Mouse (Mus musculus) B cell, adult 2 months (primary cell): Measurements from ENCODE around the gene Urb2.
"Not testable (repeated sequence)": the region's sequence is repeated elsewhere in the genome, so short reads cannot be mapped to it uniquely, and the experiment has no call there.

Experiments used
- DNase-seq, 2 experiments: peaks; one replicate each; pipeline ENCODE4 v3.0.0; 2022

Urb2 gene

GRCm38 (mm10) chr8:124019782-124020181 is 1.5 kb upstream of the Urb2 start:
- DNase-seq = peak; percentile 32 to 38

- peak; percentile 69 to 75 for DNase-seq
Measured at GRCm38 (mm10) chr8:124020439-124021236, 670 bp upstream of the Urb2 start.

GRCm38 (mm10) chr8:124026265-124026664 is 5.0 kb downstream of the Urb2 start:
- not testable (repeated sequence) for DNase-seq

- DNase-seq = no peak
Measured at GRCm38 (mm10) chr8:124027831-124028230, 6.5 kb downstream of the Urb2 start.

- peak in 1 of 2 experiments; percentile 10 for DNase-seq
Measured at GRCm38 (mm10) chr8:124033400-124033799, 12.1 kb downstream of the Urb2 start.

- no peak for DNase-seq
Measured at GRCm38 (mm10) chr8:124038121-124038520, 16.8 kb downstream of the Urb2 start.

GRCm38 (mm10) chr8:124039351-124039750 is 18.0 kb downstream of the Urb2 start:
- DNase-seq = no peak

GRCm38 (mm10) chr8:124042201-124042600 is 20.9 kb downstream of the Urb2 start:
- no peak for DNase-seq

GRCm38 (mm10) chr8:124044421-124044820 is 23.1 kb downstream of the Urb2 start:
- DNase-seq = no peak

- DNase-seq = no peak
Measured at GRCm38 (mm10) chr8:124044931-124045330, 23.6 kb downstream of the Urb2 start.

- DNase-seq = no peak
Measured at GRCm38 (mm10) chr8:124045856-124046255, 24.5 kb downstream of the Urb2 start.

GRCm38 (mm10) chr8:124052110-124052509 is 30.8 kb downstream of the Urb2 start:
- DNase-seq = peak; percentile 79

GRCm38 (mm10) chr8:124052568-124052967 is 31.3 kb downstream of the Urb2 start:
- no peak for DNase-seq

GRCm38 (mm10) chr8:124056832-124057655 is 35.7 kb downstream of the Urb2 start:
- DNase-seq = no peak

GRCm38 (mm10) chr8:124066325-124067058 is 45.2 kb downstream of the Urb2 start:
- DNase-seq = peak in 1 of 2 experiments; percentile 10

- no peak for DNase-seq
Measured at GRCm38 (mm10) chr8:124067059-124067750, 45.9 kb downstream of the Urb2 start.

GRCm38 (mm10) chr8:124070363-124071324 is 49.3 kb downstream of the Urb2 start:
- no peak for DNase-seq

GRCm38 (mm10) chr8:124075977-124076376 is 54.7 kb downstream of the Urb2 start:
- no peak for DNase-seq

- no peak for DNase-seq
Measured at GRCm38 (mm10) chr8:124076416-124076815, 55.1 kb downstream of the Urb2 start.

GRCm38 (mm10) chr8:124077377-124077776 is 56.1 kb downstream of the Urb2 start:
- DNase-seq = no peak

GRCm38 (mm10) chr8:124077998-124078397 is 56.7 kb downstream of the Urb2 start:
- DNase-seq = no peak
